Mouse (Mus musculus) embryo, embryonic 11.5 days (tissue): ENCODE data around the gene Zfp13.
"Not testable (repeated sequence)": the region's sequence is repeated elsewhere in the genome, so short reads cannot be mapped to it uniquely, and the experiment has no call there.

ENCODE experiments used
- DNase-seq: peaks from one replicate; pipeline ENCODE4 v3.0.0-alpha.2; 2012; ENCODE audit warnings: low read depth, low spot score

Zfp13 gene

DNA sequence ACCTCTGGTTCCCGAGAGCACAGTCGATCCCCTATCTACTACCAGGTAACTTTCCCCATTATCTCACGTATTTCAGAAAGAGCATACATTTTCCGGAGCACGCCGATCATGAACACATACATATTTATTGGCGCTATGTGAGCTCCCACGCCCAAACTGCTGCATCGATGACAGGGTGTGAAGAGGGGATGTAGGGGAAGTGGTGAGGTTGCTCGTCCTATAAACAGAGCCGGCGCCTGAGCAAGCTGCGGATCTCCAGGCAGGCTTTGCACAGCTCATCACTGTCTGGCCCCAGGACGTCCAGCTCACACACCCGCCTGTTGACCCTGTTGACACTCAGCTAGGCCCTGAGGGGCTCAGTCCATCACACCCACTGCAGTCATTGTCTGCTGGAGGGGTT lies 48.4 kb downstream of the Zfp13 start:
- DNase-seq: no peak

- peak; percentile 88 for DNase-seq
Measured at GRCm38 (mm10) chr17:23550188-23550791, 49.0 kb downstream of the Zfp13 start.

DNA sequence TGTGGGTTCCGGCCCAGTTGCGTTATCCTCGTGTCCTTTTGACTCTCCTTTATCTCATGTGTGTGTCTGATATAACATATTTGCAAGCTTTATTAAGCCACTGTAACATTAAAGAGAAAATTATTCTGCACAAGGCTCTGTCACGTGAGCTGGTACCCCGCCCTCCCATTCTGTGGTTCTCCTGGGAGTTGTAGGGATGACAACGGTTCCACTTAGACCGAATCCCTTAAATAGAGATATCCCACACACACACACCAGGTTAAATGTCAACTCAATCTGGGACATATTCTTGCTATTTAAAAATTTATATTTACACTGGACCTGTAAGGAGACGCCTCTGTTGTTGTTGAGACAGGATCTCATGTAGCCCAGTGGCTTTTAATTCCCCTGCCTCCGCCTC lies 49.8 kb downstream of the Zfp13 start:
- no peak for DNase-seq

GRCm38 (mm10) chr17:23548615-23549014 lies 50.7 kb downstream of the Zfp13 start:
- DNase-seq: peak; percentile 87

DNA sequence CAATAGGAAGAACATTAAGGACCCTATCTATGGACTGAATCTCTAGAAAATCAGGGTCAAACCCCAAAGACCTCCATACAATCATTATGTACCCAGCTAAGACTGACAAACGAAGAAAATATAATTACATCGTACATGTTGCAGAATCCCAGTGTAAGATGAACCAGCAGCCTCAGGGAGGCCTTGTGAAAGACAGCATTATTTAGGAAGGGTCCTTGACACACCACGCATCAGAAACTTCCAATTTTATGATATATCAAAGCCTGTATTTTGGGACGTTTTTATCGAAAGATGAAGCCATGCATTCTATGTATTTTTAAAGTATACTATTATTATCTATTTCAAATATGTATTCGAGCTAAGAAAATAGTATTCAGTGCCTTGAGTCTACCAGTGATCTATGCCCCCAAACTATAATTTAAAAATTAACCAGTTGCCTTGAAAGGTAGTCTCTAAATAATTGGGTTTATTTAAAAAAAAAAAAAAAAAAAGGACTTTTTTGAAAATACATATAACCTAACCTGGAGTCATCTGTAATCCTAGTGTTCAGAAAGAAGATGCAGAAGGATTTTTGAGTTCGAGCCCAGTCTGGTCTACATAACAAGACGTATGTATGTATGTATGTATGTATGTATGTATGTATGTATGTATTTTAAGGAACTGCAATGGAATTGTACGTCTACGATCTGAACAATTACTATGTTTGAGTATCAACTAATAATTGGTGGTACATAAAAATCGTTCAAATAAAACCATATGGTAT lies 51.4 kb downstream of the Zfp13 start:
- no peak for DNase-seq

DNA sequence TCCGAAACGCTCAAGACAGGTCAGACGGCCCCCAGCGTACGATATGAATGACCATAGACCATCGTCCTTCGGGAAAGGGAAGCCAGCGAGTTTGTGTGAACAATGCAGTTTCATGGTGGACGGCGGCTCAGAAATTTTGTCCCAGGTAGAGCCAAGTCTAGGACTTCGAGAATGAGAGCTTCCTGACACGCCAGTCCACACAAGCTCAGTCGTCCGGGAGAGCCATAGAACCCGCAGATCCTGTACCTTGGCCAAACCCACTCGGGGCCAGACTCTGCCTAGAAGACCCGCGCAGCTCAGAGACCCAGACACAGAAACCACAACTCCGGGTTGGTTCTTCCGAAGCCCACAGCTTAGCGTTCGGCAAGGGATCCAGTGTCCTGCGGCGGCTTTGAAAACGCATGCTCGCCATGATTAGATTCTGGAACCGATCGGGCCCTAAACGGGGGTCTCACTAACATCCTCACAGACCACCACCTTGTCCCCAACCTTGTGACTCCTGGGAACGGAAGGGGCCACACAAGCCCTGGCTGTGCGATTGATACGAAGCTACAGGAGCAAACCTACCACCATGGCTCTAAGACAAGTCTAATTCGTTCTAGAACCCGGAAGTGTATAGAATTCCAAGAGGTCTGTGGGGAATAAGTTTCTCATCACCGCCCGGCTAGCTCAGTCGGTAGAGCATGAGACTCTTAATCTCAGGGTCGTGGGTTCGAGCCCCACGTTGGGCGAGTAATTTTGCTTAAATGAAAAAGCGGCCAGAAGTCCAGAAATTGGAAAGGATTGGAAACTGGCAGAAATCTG lies 52.4 kb downstream of the Zfp13 start:
- DNase-seq: peak; percentile 77

- DNase-seq: peak; percentile 77
Measured at GRCm38 (mm10) chr17:23546333-23546701, 53.0 kb downstream of the Zfp13 start.

DNA sequence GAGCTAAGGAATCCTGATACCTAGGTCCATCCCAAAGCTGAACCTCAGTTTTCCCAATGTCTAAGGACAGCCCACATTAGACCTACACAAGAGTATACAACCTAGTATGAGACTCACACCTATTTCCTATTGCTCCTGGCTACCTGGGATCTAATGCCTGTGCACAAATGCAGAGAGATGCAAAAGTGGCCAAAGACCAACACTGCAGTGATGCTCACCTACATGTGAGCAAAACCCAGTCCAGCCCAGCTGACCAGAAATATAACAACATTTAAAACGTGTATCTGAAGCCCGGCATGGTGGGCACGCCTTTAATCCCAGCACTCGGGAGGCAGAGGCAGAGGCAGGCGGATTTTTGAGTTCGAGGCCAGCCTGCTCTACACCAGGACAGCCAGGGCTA lies 53.4 kb downstream of the Zfp13 start:
- DNase-seq: no peak

DNA sequence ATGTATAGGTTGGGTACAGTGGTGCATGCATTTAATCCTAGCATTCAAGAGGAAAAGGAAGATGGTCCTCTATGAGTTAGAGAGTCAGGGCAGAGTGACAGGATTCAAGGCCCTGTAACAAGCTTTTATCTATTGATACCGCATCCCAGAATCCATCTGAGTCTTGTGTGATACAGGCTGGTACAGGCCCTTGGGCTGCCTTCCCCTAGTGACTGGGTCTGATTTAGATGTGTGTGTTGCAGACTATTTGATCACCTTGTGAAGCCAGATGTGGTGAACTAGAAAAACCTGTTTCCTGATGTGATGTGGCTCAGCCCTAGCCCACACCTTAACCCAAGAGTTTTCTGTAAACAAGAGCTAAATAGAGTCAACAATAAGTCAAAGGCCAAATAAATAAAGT lies 54.5 kb downstream of the Zfp13 start:
- no peak for DNase-seq

DNA sequence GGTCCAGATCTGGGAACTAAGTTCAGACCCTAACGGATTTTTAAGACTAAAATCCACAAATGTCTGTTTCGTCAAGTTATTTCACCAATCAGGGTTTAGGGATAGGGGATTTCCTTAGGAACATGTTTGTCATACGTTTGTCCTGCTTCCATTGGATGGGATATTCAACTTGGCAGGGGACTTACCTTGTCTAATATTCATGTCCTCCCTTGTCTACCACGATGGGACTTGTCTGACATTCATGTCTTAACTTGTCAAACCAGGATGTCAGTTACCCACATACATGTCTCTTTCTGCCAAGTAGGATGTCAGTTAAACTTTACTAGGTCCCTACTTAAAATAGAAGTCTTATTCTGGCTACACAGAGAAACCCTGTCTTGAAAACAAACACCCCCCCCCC lies 55.3 kb downstream of the Zfp13 start:
- no peak for DNase-seq

DNA sequence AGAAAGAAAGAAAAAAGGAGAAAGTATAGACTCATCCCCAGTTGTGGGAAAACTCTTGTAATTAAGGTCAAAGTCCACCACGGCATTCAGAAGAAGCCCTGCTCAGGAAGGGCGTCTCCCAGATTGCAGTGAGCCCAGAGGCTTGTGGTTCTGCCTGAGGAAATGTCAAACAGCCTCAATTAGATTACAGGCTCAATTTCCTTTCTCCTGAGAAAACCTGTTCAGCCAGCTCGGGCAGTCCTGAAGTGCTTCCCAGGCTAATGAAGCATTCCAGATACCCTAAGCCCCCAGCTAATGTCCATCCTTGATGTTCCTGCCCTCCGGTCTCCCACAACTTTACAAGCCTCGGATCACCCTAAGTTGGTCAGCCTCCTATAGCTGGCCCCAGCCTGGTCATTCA lies 56.0 kb downstream of the Zfp13 start:
- no peak for DNase-seq

- DNase-seq: no peak
Measured at GRCm38 (mm10) chr17:23542835-23543234, 56.5 kb downstream of the Zfp13 start.

- no peak for DNase-seq
Measured at GRCm38 (mm10) chr17:23542004-23542720, 57.1 kb downstream of the Zfp13 start.

- no peak for DNase-seq
Measured at GRCm38 (mm10) chr17:23540605-23541475, 58.4 kb downstream of the Zfp13 start.

- DNase-seq: no peak
Measured at GRCm38 (mm10) chr17:23540106-23540505, 59.2 kb downstream of the Zfp13 start.

DNA sequence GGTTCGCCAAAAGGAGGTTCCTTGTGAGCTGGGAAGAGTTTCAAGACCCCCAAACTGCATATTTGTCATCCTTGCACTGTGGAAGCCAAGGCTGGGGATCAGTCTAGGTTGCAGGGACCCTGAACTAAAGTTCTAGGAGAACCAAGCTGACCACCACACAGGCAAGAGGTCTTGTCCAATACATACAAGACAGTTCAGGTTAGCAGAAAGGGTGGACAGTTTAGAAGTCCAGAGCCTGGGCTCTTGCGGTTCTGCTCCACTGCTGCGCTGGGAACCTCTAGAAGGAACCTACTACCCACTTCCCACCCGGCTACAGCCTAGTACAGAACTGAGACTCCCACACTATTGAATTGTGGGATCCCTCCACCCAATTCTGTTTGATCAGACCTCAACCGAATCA lies 59.7 kb downstream of the Zfp13 start:
- no peak for DNase-seq

DNA sequence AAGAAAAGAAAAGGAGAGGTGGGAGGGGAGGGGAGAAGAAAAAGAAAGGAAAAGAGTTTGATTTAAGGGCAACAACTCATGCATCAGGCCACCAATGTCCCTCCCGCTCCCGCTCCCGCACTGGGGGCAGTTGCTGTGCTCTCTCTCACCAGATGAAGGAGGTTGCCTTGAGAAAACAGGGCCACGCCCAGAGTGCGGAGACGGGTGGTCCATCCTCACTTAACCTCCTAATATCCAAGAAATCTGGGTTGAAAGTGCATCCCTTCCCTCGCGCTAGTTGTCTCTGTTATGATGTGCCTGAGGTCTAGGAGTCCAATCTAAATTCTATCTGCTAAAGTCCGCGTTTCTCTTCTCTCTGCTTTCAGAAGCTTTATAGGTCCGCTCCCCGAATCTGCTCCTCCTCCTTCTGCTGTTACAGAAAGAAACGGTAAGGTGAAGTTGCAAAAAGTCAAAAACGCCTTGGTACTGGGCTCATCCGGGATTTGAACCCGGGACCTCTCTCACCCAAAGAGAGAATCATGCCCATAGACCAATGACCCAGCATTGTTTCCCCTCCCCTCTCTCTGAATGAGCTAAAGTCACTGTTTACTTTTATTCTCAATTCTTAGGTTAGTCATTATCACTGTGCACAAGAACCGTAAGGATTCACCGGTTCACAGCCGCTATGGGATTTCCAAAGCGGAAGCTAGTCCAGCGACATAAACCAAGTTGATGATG lies 60.8 kb downstream of the Zfp13 start:
- no peak for DNase-seq

DNA sequence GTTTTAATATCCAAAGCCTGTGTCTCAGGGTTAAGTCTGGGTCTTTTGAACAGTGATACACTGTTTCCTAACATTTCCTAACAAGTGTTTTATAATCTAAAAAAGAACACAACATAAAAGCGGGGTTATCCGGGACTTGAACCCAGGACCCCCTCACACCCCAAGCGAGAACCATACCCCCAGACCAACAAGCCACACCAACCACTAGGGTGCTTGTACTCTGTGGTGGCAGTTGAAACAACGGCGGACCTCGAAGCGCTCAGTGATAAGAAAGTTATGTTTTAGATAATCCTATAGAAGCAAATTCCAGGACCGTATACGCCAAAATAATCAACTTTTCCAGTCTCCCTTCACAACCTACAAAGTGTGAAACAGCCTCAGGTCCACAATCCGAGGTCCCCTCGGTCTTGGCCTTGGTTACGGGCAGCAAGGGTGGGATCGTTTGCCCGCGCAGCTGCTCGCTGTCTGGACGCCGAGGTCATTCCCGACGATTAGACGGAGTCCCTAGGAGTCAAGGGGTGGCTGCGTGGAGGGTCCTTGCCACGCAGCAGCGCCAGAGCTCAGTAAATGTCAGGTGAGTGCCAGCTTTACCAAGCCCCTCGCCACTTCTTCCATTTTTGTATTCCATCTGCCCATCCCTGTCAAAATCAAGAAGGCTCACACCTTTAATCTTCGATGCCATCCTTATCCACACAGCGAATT lies 61.6 kb downstream of the Zfp13 start:
- no peak for DNase-seq

DNA sequence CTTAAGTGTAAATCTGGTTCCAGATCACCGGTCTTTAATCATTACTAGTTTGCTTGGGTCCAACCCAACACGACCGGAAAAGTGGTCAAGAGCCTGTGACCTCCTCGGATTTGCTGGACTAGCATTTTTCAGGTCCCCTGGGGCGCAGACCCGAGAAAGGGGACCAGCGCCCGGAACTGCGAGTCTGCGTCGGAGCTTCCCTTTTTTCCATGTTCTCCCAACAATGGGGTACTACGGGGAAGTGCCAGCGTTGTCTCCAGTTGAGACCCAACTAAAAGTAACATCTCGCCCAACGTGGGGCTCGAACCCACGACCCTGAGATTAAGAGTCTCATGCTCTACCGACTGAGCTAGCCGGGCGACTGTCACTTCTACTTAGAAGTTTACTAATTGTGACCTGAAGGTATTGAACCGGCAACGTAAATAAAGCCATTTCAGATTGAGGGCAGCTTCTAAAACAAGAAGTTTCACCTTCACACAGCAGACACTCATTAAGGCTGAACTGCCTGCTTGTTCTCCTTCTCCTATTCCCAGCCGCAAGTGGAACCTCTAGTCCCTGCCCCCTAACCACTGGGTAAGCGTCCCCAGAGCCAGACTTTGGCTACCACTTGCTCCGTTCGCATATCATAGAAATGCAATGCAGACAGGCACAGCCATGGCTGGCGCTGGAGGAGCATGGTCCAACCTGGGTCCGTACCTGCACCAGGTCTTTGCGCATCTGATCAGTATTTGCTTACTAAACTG lies 64.1 kb downstream of the Zfp13 start:
- DNase-seq: not testable (repeated sequence)
